Mouse (Mus musculus) lung, embryonic 14.5 days (tissue): ENCODE results near the gene Fam83d. TPM values are rescaled to one million over a fixed set of nuclear protein-coding genes. Genes with fewer than 3 reads are reported as not detected.

Experiments
- ATAC-seq: fragments of 200-750 bp; cut with Nextera tagmentation; 2 replicates; pipeline ENCODE4 v1.8.0; 2017; ENCODE audit warnings: mild to moderate bottlenecking, moderate TSS enrichment, moderate library complexity; ENCODE audit not compliant: insufficient read depth
- DNase-seq: peaks from one replicate; pipeline ENCODE4 v3.0.0-alpha.2; 2015
- H3K27ac ChIP-seq: fragments of 300-500 bp; sonication (generic); 2 replicates; pipeline ENCODE4 v1.5.1; 2014; ENCODE audit warnings: low read depth, mild to moderate bottlenecking, moderate library complexity
- H3K27me3 ChIP-seq: fragments of 300-500 bp; sonication (generic); 2 replicates; pipeline ENCODE4 v1.6.1; 2014; ENCODE audit warnings: low read length, control low read depth; ENCODE audit not compliant: insufficient read depth
- H3K36me3 ChIP-seq: fragments of 300-500 bp; sonication (generic); 2 replicates; pipeline ENCODE4 v1.6.1; 2014; ENCODE audit warnings: control low read depth; ENCODE audit not compliant: insufficient read depth
- H3K4me1 ChIP-seq: fragments of 300-500 bp; sonication (generic); 2 replicates; pipeline ENCODE4 v1.6.1; 2014; ENCODE audit warnings: antibody characterized with exemption, control low read depth; ENCODE audit not compliant: insufficient read depth
- H3K4me2 ChIP-seq: fragments of 300-500 bp; sonication (generic); 2 replicates; pipeline ENCODE4 v1.6.1; 2014; ENCODE audit warnings: mild to moderate bottlenecking
- H3K4me3 ChIP-seq: fragments of 300-500 bp; sonication (generic); 2 replicates; pipeline ENCODE4 v1.5.1; 2014; ENCODE audit warnings: low read depth, low read length
- H3K9ac ChIP-seq: fragments of 300-500 bp; sonication (generic); 2 replicates; pipeline ENCODE4 v1.6.1; 2014
- H3K9me3 ChIP-seq: fragments of 300-500 bp; sonication (generic); 2 replicates; pipeline ENCODE4 v1.6.1; 2016; ENCODE audit warnings: low read depth, low read length, control low read depth
- CTCF ChIP-seq: IDR thresholded peaks from 2 replicates; pipeline ENCODE4 v1.5.1; 2016; ENCODE audit warnings: antibody characterized with exemption, low read depth
- WGBS: fragments of 180-500 bp; shearing (Covaris S2); extraction: QIAGEN DNeasy Blood & Tissue Kit; methylation state at CpG from one replicate; pipeline ENCODE4 v1.1.7; 2014; 5-methylcytosine and 5-hydroxymethylcytosine counted together
- polyA plus RNA-seq: library from polyadenylated mRNA; unstranded; fragments of >200 nt; fragmentation: Nextera tagmentation; extraction: Ambion mirVana; gene quantifications from 2 replicates; pipeline ENCODE4 v1.2.1, GENCODE M21; 2014

The Fam83d gene
- polyA plus RNA-seq, 1 experiment from 2014 or later: 67.5 TPM

- H3K4me2 ChIP-seq: no peak overlapping the region
- peaks cover 7% of the 10 kb centered on the region for H3K4me1 ChIP-seq
- H3K9me3 ChIP-seq: no peaks in the 10 kb centered on the region
- H3K4me3 ChIP-seq: no peak overlapping the region
- H3K27ac ChIP-seq: no peak overlapping the region
- no peak for ATAC-seq
- TF ChIP-seq CTCF: peak; percentile 14; the same call in 1 of the 2 replicates
- no peak for DNase-seq
- H3K36me3 ChIP-seq: no peaks in the 10 kb centered on the region
- no peaks in the 10 kb centered on the region for H3K27me3 ChIP-seq
- H3K9ac ChIP-seq: no peak overlapping the region
- 65% methylated on average over 6 of the region's 6 CpGs for WGBS
Observed at GRCm38 (mm10) chr2:158726252-158726651, 41.6 kb upstream of the Fam83d start.

- 42% methylated on average over 7 of the region's 7 CpGs for WGBS
- ATAC-seq (no peak), DNase-seq (peak; percentile 74)
- Histone ChIP-seq H3K4me2 (no peak overlapping the region), H3K27me3 (no peaks in the 10 kb centered on the region), H3K9ac (no peak overlapping the region), H3K4me3 (no peak overlapping the region), H3K27ac (no peak overlapping the region), H3K9me3 (no peaks in the 10 kb centered on the region), H3K4me1 (peaks cover 7% of the 10 kb centered on the region), H3K36me3 (no peaks in the 10 kb centered on the region)
- no peak for TF ChIP-seq CTCF
Observed at GRCm38 (mm10) chr2:158728061-158728815, 39.7 kb upstream of the Fam83d start.

GRCm38 (mm10) chr2:158730896-158731295, 37.0 kb upstream of the Fam83d start:
- H3K9me3 ChIP-seq: no peaks in the 10 kb centered on the region
- WGBS: 65% methylated on average over 3 of the region's 3 CpGs
- H3K9ac ChIP-seq: no peak overlapping the region
- H3K4me1 ChIP-seq: peaks cover 7% of the 10 kb centered on the region; the same call in 1 of the 2 replicates
- ATAC-seq (no peak), DNase-seq (no peak)
- no peak for TF ChIP-seq CTCF
- no peak overlapping the region for H3K4me3 ChIP-seq
- no peaks in the 10 kb centered on the region for H3K27me3 ChIP-seq
- no peaks in the 10 kb centered on the region for H3K36me3 ChIP-seq
- H3K4me2 ChIP-seq: no peak overlapping the region
- no peak overlapping the region for H3K27ac ChIP-seq

- no peaks in the 10 kb centered on the region for H3K36me3 ChIP-seq
- WGBS: 82% methylated on average over 9 of the region's 9 CpGs
- no peak overlapping the region for H3K4me3 ChIP-seq
- H3K27ac ChIP-seq: no peak overlapping the region
- H3K4me1 ChIP-seq: peaks cover 7% of the 10 kb centered on the region; the same call in 1 of the 2 replicates
- DNase-seq (no peak), ATAC-seq (no peak)
- H3K27me3 ChIP-seq: no peaks in the 10 kb centered on the region
- H3K4me2 ChIP-seq: no peak overlapping the region
- H3K9ac ChIP-seq: no peak overlapping the region
- H3K9me3 ChIP-seq: no peaks in the 10 kb centered on the region
- no peak for TF ChIP-seq CTCF
Observed at GRCm38 (mm10) chr2:158732521-158732920, 35.4 kb upstream of the Fam83d start.

- no peaks in the 10 kb centered on the region for H3K9me3 ChIP-seq
- no peak overlapping the region for H3K4me2 ChIP-seq
- WGBS: 62% methylated on average over 4 of the region's 4 CpGs
- no peaks in the 10 kb centered on the region for H3K27me3 ChIP-seq
- TF ChIP-seq CTCF: no peak
- H3K9ac ChIP-seq: no peak overlapping the region
- H3K36me3 ChIP-seq: no peaks in the 10 kb centered on the region
- H3K27ac ChIP-seq: no peak overlapping the region
- DNase-seq (no peak), ATAC-seq (no peak)
- peaks cover 7% of the 10 kb centered on the region; the same call in 1 of the 2 replicates for H3K4me1 ChIP-seq
- no peak overlapping the region for H3K4me3 ChIP-seq
Observed at GRCm38 (mm10) chr2:158733136-158733535, 34.8 kb upstream of the Fam83d start.

GRCm38 (mm10) chr2:158733914-158734313, 34.0 kb upstream of the Fam83d start:
- no peaks in the 10 kb centered on the region for H3K27me3 ChIP-seq
- no peak overlapping the region for H3K4me3 ChIP-seq
- H3K4me2 ChIP-seq: no peak overlapping the region
- no peak for TF ChIP-seq CTCF
- H3K9ac ChIP-seq: no peak overlapping the region
- H3K4me1 ChIP-seq: peaks cover 7% of the 10 kb centered on the region; the same call in 1 of the 2 replicates
- H3K36me3 ChIP-seq: no peaks in the 10 kb centered on the region
- H3K9me3 ChIP-seq: no peaks in the 10 kb centered on the region
- 55% methylated on average over 6 of the region's 6 CpGs for WGBS
- DNase-seq (peak; percentile 70), ATAC-seq (peak; percentile 77)
- peak overlapping the region; percentile 30; the same call in 1 of the 2 replicates for H3K27ac ChIP-seq

GRCm38 (mm10) chr2:158734500-158735152, 33.3 kb upstream of the Fam83d start:
- H3K36me3 ChIP-seq: no peaks in the 10 kb centered on the region
- no peak overlapping the region for H3K4me2 ChIP-seq
- H3K4me1 ChIP-seq: peaks cover 7% of the 10 kb centered on the region; the same call in 1 of the 2 replicates
- no peak overlapping the region for H3K4me3 ChIP-seq
- peak; percentile 81; the same call in 1 of the 2 replicates for ATAC-seq
- H3K27me3 ChIP-seq: no peaks in the 10 kb centered on the region
- H3K9ac ChIP-seq: no peak overlapping the region
- no peaks in the 10 kb centered on the region for H3K9me3 ChIP-seq
- H3K27ac ChIP-seq: peak overlapping the region; percentile 30; the same call in 1 of the 2 replicates
- peak; percentile 85 for DNase-seq
- 63% methylated on average over 7 of the region's 7 CpGs for WGBS
- TF ChIP-seq CTCF: no peak
